Mouse (Mus musculus) forebrain, embryonic 16.5 days (tissue): ENCODE results near the gene Bcam. TPM values are rescaled to one million over a fixed set of nuclear protein-coding genes. Genes with fewer than 3 reads are reported as not detected.

ENCODE experiments used
- ATAC-seq: fragments of 200-750 bp; cut with Nextera tagmentation; 2 replicates; pipeline ENCODE4 v1.8.0; 2017; ENCODE audit warnings: mild to moderate bottlenecking, moderate library complexity
- H3K27ac ChIP-seq: fragments of 300-500 bp; sonication (generic); 2 replicates; pipeline ENCODE4 v1.5.1; 2014; ENCODE audit warnings: low read length, control low read depth
- H3K27me3 ChIP-seq: fragments of 300-500 bp; sonication (generic); replicated peaks from 2 replicates; pipeline ENCODE4 v1.6.1; 2014; ENCODE audit warnings: low read length; ENCODE audit not compliant: control insufficient read depth, insufficient read depth
- H3K36me3 ChIP-seq: fragments of 300-500 bp; sonication (generic); 2 replicates; pipeline ENCODE4 v1.6.1; 2014; ENCODE audit not compliant: control insufficient read depth, insufficient read depth
- H3K4me1 ChIP-seq: fragments of 300-500 bp; sonication (generic); replicated peaks from 2 replicates; pipeline ENCODE4 v1.6.1; 2014; ENCODE audit warnings: low read length; ENCODE audit not compliant: control insufficient read depth, insufficient read depth
- H3K4me2 ChIP-seq: fragments of 300-500 bp; sonication (generic); 2 replicates; pipeline ENCODE4 v1.6.1; 2014; ENCODE audit warnings: mild to moderate bottlenecking, low read length, control low read depth
- H3K4me3 ChIP-seq: fragments of 300-500 bp; sonication (generic); replicated peaks from 2 replicates; pipeline ENCODE4 v1.5.1; 2014; ENCODE audit warnings: mild to moderate bottlenecking, low read length, control low read depth
- H3K9ac ChIP-seq: fragments of 300-500 bp; sonication (generic); replicated peaks from 2 replicates; pipeline ENCODE4 v1.6.1; 2014; ENCODE audit warnings: low read depth, low read length, control low read depth
- H3K9me3 ChIP-seq: fragments of 300-500 bp; sonication (generic); 2 replicates; pipeline ENCODE4 v1.6.1; 2016; ENCODE audit warnings: low read length; ENCODE audit not compliant: control insufficient read depth
- WGBS: fragments of 180-500 bp; shearing (Covaris S2); extraction: QIAGEN DNeasy Blood & Tissue Kit; methylation state at CpG from one replicate; pipeline ENCODE4 v1.1.7; 2014; 5-methylcytosine and 5-hydroxymethylcytosine counted together
- polyA plus RNA-seq: library from polyadenylated mRNA; unstranded; fragments of >200 nt; fragmentation: Nextera tagmentation; extraction: Ambion mirVana; gene quantifications from 2 replicates; pipeline ENCODE4 v1.2.1, GENCODE M21; 2015

The Bcam gene
- polyA plus RNA-seq, 1 experiment from 2014 or later: 7.9 TPM

- 90% methylated on average over 11 of the region's 11 CpGs for WGBS
- no peak overlapping the region for H3K4me2 ChIP-seq
- ATAC-seq: no peak
Measured at GRCm38 (mm10) chr7:19762283-19762682, 8.5 kb downstream of the Bcam start.

GRCm38 (mm10) chr7:19760021-19760420, 10.8 kb downstream of the Bcam start:
- no peak overlapping the region for H3K9ac ChIP-seq
- H3K27ac ChIP-seq: no peak overlapping the region
- 91% methylated on average over 13 of the region's 13 CpGs for WGBS
- no peaks in the 10 kb centered on the region for H3K36me3 ChIP-seq
- H3K9me3 ChIP-seq: no peaks in the 10 kb centered on the region
- H3K27me3 ChIP-seq: no peaks in the 10 kb centered on the region
- no peak overlapping the region for H3K4me3 ChIP-seq
- H3K4me2 ChIP-seq: no peak overlapping the region
- no peaks in the 10 kb centered on the region for H3K4me1 ChIP-seq
- ATAC-seq: no peak

More at GRCm38 (mm10) chr7:19762283-19762682, 8.5 kb downstream of the Bcam start:
- Histone ChIP-seq H3K27me3 (no peaks in the 10 kb centered on the region), H3K27ac (no peak overlapping the region), H3K4me3 (no peak overlapping the region), H3K36me3 (no peaks in the 10 kb centered on the region), H3K4me1 (no peaks in the 10 kb centered on the region), H3K9me3 (no peaks in the 10 kb centered on the region), H3K9ac (no peak overlapping the region)

- Histone ChIP-seq H3K4me1 (no peaks in the 10 kb centered on the region), H3K27me3 (no peaks in the 10 kb centered on the region), H3K9ac (no peak overlapping the region), H3K36me3 (no peaks in the 10 kb centered on the region), H3K9me3 (no peaks in the 10 kb centered on the region), H3K4me3 (no peak overlapping the region), H3K4me2 (no peak overlapping the region), H3K27ac (no peak overlapping the region)
- whole genome bisulfite sequencing: 90% methylated on average over 13 of the region's 13 CpGs
- ATAC-seq: no peak
Measured at GRCm38 (mm10) chr7:19758623-19759022, 12.2 kb downstream of the Bcam start.

GRCm38 (mm10) chr7:19755851-19756786, 14.7 kb downstream of the Bcam start:
- WGBS: 81% methylated on average over 22 of the region's 24 CpGs
- no peak for ATAC-seq
- H3K27ac ChIP-seq: no peak overlapping the region

DNA sequence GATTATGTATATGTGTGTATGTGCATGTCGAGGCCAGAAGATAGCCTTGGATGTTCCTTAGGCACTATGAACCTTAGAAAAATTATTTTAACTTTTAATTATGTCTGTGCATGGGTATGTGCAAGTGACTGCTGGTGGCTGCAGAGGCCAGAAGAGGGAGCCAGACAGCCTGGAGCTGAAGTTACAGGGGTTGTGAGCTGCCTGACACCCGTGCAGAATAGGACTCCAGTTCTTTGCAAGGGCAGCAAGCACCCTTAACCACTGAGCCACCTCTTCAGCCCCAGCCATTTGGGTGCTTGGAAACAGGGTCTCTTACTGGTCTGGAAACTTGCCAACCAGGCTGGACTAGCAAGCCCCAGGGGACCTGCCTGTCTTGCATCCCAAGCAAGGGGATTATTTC, 15.8 kb downstream of the Bcam start:
- Histone ChIP-seq H3K9me3 (no peaks in the 10 kb centered on the region), H3K4me1 (peaks cover 2% of the 10 kb centered on the region), H3K4me3 (no peak overlapping the region), H3K36me3 (no peaks in the 10 kb centered on the region), H3K9ac (no peak overlapping the region), H3K27ac (no peak overlapping the region), H3K4me2 (no peak overlapping the region), H3K27me3 (no peaks in the 10 kb centered on the region)
- ATAC-seq: no peak
- 85% methylated on average over 2 of the region's 2 CpGs for WGBS

More at GRCm38 (mm10) chr7:19755851-19756786, 14.7 kb downstream of the Bcam start:
- H3K27me3 ChIP-seq: no peaks in the 10 kb centered on the region
- no peaks in the 10 kb centered on the region for H3K36me3 ChIP-seq
- no peaks in the 10 kb centered on the region for H3K4me1 ChIP-seq
- no peak overlapping the region for H3K4me2 ChIP-seq
- H3K9me3 ChIP-seq: no peaks in the 10 kb centered on the region
- no peak overlapping the region for H3K4me3 ChIP-seq
- H3K9ac ChIP-seq: no peak overlapping the region

GRCm38 (mm10) chr7:19754065-19754464, 16.8 kb downstream of the Bcam start:
- Histone ChIP-seq H3K27me3 (no peaks in the 10 kb centered on the region), H3K9me3 (no peaks in the 10 kb centered on the region), H3K4me2 (no peak overlapping the region), H3K27ac (no peak overlapping the region), H3K4me3 (no peak overlapping the region), H3K36me3 (no peaks in the 10 kb centered on the region), H3K9ac (no peak overlapping the region), H3K4me1 (peaks cover 2% of the 10 kb centered on the region)
- WGBS: 88% methylated on average over 1 of the region's 1 CpGs
- no peak for ATAC-seq

DNA sequence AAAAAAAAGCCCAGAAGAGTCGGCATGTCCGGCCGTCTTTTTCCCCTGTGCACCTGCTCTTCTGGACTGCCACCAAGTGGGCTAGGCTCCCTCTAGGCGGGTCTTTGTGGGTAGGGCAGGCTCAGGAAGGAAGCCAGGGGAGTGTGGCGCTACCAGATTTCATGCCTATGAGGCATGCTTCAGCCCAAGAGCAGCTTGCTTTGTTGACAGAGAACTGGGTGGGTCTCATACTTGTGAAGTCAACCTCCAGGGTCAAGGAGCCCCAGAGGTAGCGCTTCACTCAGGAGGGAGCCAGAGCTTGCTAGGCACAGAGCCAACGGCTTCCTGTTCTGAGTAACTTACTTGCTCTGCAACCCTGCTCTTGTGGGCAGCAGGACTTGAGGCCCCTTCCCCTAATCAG, 17.2 kb downstream of the Bcam start:
- Histone ChIP-seq H3K4me2 (no peak overlapping the region), H3K9me3 (no peaks in the 10 kb centered on the region), H3K27ac (no peak overlapping the region), H3K36me3 (no peaks in the 10 kb centered on the region), H3K4me1 (peaks cover 3% of the 10 kb centered on the region), H3K27me3 (no peaks in the 10 kb centered on the region), H3K9ac (no peak overlapping the region), H3K4me3 (no peak overlapping the region)
- WGBS: 79% methylated on average over 7 of the region's 7 CpGs
- no peak for ATAC-seq

GRCm38 (mm10) chr7:19752652-19753051, 18.2 kb downstream of the Bcam start:
- no peak for ATAC-seq

DNA sequence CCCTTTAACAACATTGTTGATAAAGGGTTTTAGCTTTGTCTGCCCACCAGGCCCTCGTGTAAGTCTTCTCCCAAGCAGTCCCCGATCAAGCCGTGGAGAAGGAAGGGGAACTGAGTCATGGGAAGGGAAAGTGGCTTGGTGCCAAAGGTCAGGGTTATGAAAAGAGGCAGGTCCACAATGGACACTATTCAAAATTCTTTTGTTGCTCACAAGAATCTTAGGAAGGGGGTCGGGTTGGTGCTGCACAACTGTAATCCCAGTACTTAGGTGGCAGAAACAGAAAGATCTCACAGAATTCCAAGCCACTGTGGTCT, 19.8 kb downstream of the Bcam start:
- Histone ChIP-seq H3K4me2 (no peak overlapping the region), H3K27me3 (no peaks in the 10 kb centered on the region), H3K9ac (no peak overlapping the region), H3K4me3 (no peak overlapping the region), H3K27ac (no peak overlapping the region), H3K4me1 (peaks cover 25% of the 10 kb centered on the region), H3K36me3 (no peaks in the 10 kb centered on the region), H3K9me3 (no peaks in the 10 kb centered on the region)
- 51% methylated on average over 4 of the region's 4 CpGs for WGBS
- no peak for ATAC-seq

More at GRCm38 (mm10) chr7:19752652-19753051, 18.2 kb downstream of the Bcam start:
- no peaks in the 10 kb centered on the region for H3K36me3 ChIP-seq
- 71% methylated on average over 8 of the region's 8 CpGs for WGBS
- no peaks in the 10 kb centered on the region for H3K9me3 ChIP-seq
- no peak overlapping the region for H3K4me2 ChIP-seq
- no peaks in the 10 kb centered on the region for H3K27me3 ChIP-seq
- no peak overlapping the region for H3K27ac ChIP-seq
- H3K4me1 ChIP-seq: peaks cover 12% of the 10 kb centered on the region
- no peak overlapping the region for H3K9ac ChIP-seq
- no peak overlapping the region for H3K4me3 ChIP-seq
